Mouse (Mus musculus): ENCODE results near the gene Slc28a3. TPM values are rescaled to one million over a fixed set of nuclear protein-coding genes. Genes with fewer than 3 reads are reported as not detected.

Gene Slc28a3
- polyA plus RNA-seq (2012; rRNA removed) = 0.03 and 0.15 TPM in 2 replicates

- DNase-seq (ENCODE audit: low read depth) = no peak
- TF ChIP-seq CTCF (IDR thresholded peaks at IDR 0.05; ENCODE audit: borderline replicate concordance, extremely low read depth, insufficient read depth, insufficient read length) (no peak), POLR2A (IDR thresholded peaks at IDR 0.05; ENCODE audit: borderline replicate concordance, extremely low read depth, insufficient read depth, insufficient read length, poor library complexity, severe bottlenecking) (no peak)
Measured at GRCm38 (mm10) chr13:58610716-58611115, at the start of gene Slc28a3. Gene Slc28a3 (minus strand): TSS chr13:58610877.

GRCm38 (mm10) chr13:58657987-58658386 is 47.3 kb upstream of the Slc28a3 start:
- TF ChIP-seq CTCF (IDR thresholded peaks at IDR 0.05; ENCODE audit: borderline replicate concordance, extremely low read depth, insufficient read depth, insufficient read length) (no peak), POLR2A (IDR thresholded peaks at IDR 0.05; ENCODE audit: borderline replicate concordance, extremely low read depth, insufficient read depth, insufficient read length, poor library complexity, severe bottlenecking) (no peak)
- peak; percentile 44 for DNase-seq (ENCODE audit: low read depth)

- DNase-seq (ENCODE audit: low read depth) = no peak
- TF ChIP-seq CTCF (IDR thresholded peaks at IDR 0.05; ENCODE audit: borderline replicate concordance, extremely low read depth, insufficient read depth, insufficient read length) (no peak), POLR2A (IDR thresholded peaks at IDR 0.05; ENCODE audit: borderline replicate concordance, extremely low read depth, insufficient read depth, insufficient read length, poor library complexity, severe bottlenecking) (no peak)
Measured at GRCm38 (mm10) chr13:58656885-58657284, 46.2 kb upstream of the Slc28a3 start.

GRCm38 (mm10) chr13:58655552-58655951 is 44.9 kb upstream of the Slc28a3 start:
- DNase-seq (ENCODE audit: low read depth) = no peak
- TF ChIP-seq CTCF (IDR thresholded peaks at IDR 0.05; ENCODE audit: borderline replicate concordance, extremely low read depth, insufficient read depth, insufficient read length) = peak; percentile 53
- TF ChIP-seq POLR2A (IDR thresholded peaks at IDR 0.05; ENCODE audit: borderline replicate concordance, extremely low read depth, insufficient read depth, insufficient read length, poor library complexity, severe bottlenecking) = no peak

GRCm38 (mm10) chr13:58640330-58640729 is 29.7 kb upstream of the Slc28a3 start:
- TF ChIP-seq POLR2A (IDR thresholded peaks at IDR 0.05; ENCODE audit: borderline replicate concordance, extremely low read depth, insufficient read depth, insufficient read length, poor library complexity, severe bottlenecking) = no peak
- TF ChIP-seq CTCF (IDR thresholded peaks at IDR 0.05; ENCODE audit: borderline replicate concordance, extremely low read depth, insufficient read depth, insufficient read length) = peak; percentile 86

GRCm38 (mm10) chr13:58638950-58639349 is 28.3 kb upstream of the Slc28a3 start:
- no peak for TF ChIP-seq POLR2A (IDR thresholded peaks at IDR 0.05; ENCODE audit: borderline replicate concordance, extremely low read depth, insufficient read depth, insufficient read length, poor library complexity, severe bottlenecking)
- TF ChIP-seq CTCF (IDR thresholded peaks at IDR 0.05; ENCODE audit: borderline replicate concordance, extremely low read depth, insufficient read depth, insufficient read length) = peak; percentile 71; the same call in 1 of the 2 replicates
- DNase-seq (ENCODE audit: low read depth) = peak; percentile 83

More at GRCm38 (mm10) chr13:58640330-58640729, 29.7 kb upstream of the Slc28a3 start:
- peak; percentile 74 for DNase-seq (ENCODE audit: low read depth)

GRCm38 (mm10) chr13:58637360-58638002 is 26.8 kb upstream of the Slc28a3 start:
- peak; percentile 92 for TF ChIP-seq CTCF (IDR thresholded peaks at IDR 0.05; ENCODE audit: borderline replicate concordance, extremely low read depth, insufficient read depth, insufficient read length)
- no peak for TF ChIP-seq POLR2A (IDR thresholded peaks at IDR 0.05; ENCODE audit: borderline replicate concordance, extremely low read depth, insufficient read depth, insufficient read length, poor library complexity, severe bottlenecking)
- peak; percentile 82 for DNase-seq (ENCODE audit: low read depth)

- DNase-seq (ENCODE audit: low read depth) = no peak
Measured at GRCm38 (mm10) chr13:58633887-58634286, 23.2 kb upstream of the Slc28a3 start.

GRCm38 (mm10) chr13:58630756-58631155 is 20.1 kb upstream of the Slc28a3 start:
- TF ChIP-seq CTCF (IDR thresholded peaks at IDR 0.05; ENCODE audit: borderline replicate concordance, extremely low read depth, insufficient read depth, insufficient read length) = no peak
- no peak for TF ChIP-seq POLR2A (IDR thresholded peaks at IDR 0.05; ENCODE audit: borderline replicate concordance, extremely low read depth, insufficient read depth, insufficient read length, poor library complexity, severe bottlenecking)
- no peak for DNase-seq (ENCODE audit: low read depth)

More at GRCm38 (mm10) chr13:58633887-58634286, 23.2 kb upstream of the Slc28a3 start:
- TF ChIP-seq POLR2A (IDR thresholded peaks at IDR 0.05; ENCODE audit: borderline replicate concordance, extremely low read depth, insufficient read depth, insufficient read length, poor library complexity, severe bottlenecking) (no peak), CTCF (IDR thresholded peaks at IDR 0.05; ENCODE audit: borderline replicate concordance, extremely low read depth, insufficient read depth, insufficient read length) (peak; percentile 3; the same call in 1 of the 2 replicates)

GRCm38 (mm10) chr13:58629365-58630050 is 18.8 kb upstream of the Slc28a3 start:
- peak; percentile 53 for DNase-seq (ENCODE audit: low read depth)
- no peak for TF ChIP-seq POLR2A (IDR thresholded peaks at IDR 0.05; ENCODE audit: borderline replicate concordance, extremely low read depth, insufficient read depth, insufficient read length, poor library complexity, severe bottlenecking)
- no peak for TF ChIP-seq CTCF (IDR thresholded peaks at IDR 0.05; ENCODE audit: borderline replicate concordance, extremely low read depth, insufficient read depth, insufficient read length)

- no peak for DNase-seq (ENCODE audit: low read depth)
- TF ChIP-seq CTCF (IDR thresholded peaks at IDR 0.05; ENCODE audit: borderline replicate concordance, extremely low read depth, insufficient read depth, insufficient read length) = no peak
- no peak for TF ChIP-seq POLR2A (IDR thresholded peaks at IDR 0.05; ENCODE audit: borderline replicate concordance, extremely low read depth, insufficient read depth, insufficient read length, poor library complexity, severe bottlenecking)
Measured at GRCm38 (mm10) chr13:58622647-58623046, 12.0 kb upstream of the Slc28a3 start.
